Mouse (Mus musculus) spleen, adult 2 months (tissue): ENCODE results near the gene Nxph4.
A peak's percentile ranks its signal among the peaks of the same experiment; 100 is the strongest.

Source experiments
- CTCF ChIP-seq: fragments of 200-500 bp; IDR thresholded peaks from 2 replicates; pipeline ENCODE4 v1.5.1; 2011; ENCODE audit warnings: mild to moderate bottlenecking, inconsistent platforms; ENCODE audit not compliant: insufficient read depth, insufficient read length, insufficient replicate concordance; ENCODE audit errors: extremely low read depth
- POLR2A ChIP-seq: fragments of 200-500 bp; IDR thresholded peaks from 2 replicates; pipeline ENCODE4 v1.6.1; 2011; ENCODE audit warnings: low read depth, low read length, inconsistent platforms

DNA sequence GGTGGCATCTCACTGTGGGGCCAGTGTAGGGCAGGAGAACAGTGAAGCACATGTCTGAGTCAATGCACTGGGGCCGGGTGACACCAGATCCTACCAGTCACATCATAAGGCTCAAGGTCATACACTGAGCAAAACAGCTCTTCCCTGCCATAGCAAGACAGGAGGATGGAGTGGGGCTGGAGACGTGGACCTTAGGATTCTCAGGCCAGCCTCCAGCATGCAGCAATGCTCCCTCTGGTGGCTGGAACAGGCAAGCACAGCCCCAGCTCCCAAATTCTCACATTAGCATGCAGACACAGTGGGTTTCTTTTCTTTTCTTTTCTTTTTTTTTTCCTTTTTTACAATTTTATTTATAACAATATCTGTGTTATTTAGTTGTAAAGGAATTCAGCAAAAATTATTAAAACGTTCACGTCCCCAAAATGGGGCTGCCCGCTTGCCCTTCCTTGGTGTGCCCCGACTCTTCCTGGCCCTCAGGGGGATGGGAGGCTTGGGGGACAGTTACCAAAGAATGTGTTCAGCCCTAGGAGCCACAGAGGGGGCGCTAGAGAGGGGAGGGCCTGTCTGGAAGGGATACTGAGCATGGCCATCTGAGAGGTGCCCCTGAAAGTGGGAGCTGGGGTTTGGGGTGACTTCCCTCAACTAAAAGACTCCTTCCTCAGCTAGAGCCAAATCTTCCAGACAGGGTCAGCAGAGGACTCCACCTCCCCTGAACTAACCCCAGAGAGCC lies 3.7 kb upstream of the Nxph4 start:
- TF ChIP-seq POLR2A (no peak), CTCF (peak; percentile 95)
